Mouse (Mus musculus): ENCODE data around the gene Utrn. TPM values are rescaled to one million over a fixed set of nuclear protein-coding genes. Genes with fewer than 3 reads are reported as not detected.
A peak's percentile ranks its signal among the peaks of the same experiment; 100 is the strongest.

The Utrn gene
- total RNA-seq, 2 experiments from 2014 or later = 29.6 to 39.0 TPM

GRCm38 (mm10) chr10:12796510-12796840, 72.7 kb downstream of the Utrn start:
- no peak for DNase-seq

GRCm38 (mm10) chr10:12795796-12796509, 73.2 kb downstream of the Utrn start:
- DNase-seq = no peak

GRCm38 (mm10) chr10:12792049-12792448, 77.1 kb downstream of the Utrn start:
- no peak for DNase-seq

GRCm38 (mm10) chr10:12790881-12791280, 78.3 kb downstream of the Utrn start:
- DNase-seq = no peak

GRCm38 (mm10) chr10:12788529-12788928, 80.6 kb downstream of the Utrn start:
- no peak for DNase-seq

- DNase-seq = peak; percentile 44
Measured at GRCm38 (mm10) chr10:12787965-12788364, 81.2 kb downstream of the Utrn start.

GRCm38 (mm10) chr10:12785299-12785698, 83.9 kb downstream of the Utrn start:
- DNase-seq = no peak

GRCm38 (mm10) chr10:12781381-12781907, 87.7 kb downstream of the Utrn start:
- no peak for DNase-seq

GRCm38 (mm10) chr10:12773178-12773577, 96.0 kb downstream of the Utrn start:
- DNase-seq = no peak

- DNase-seq = no peak
Measured at GRCm38 (mm10) chr10:12771511-12771910, 97.7 kb downstream of the Utrn start.

- DNase-seq = no peak
Measured at GRCm38 (mm10) chr10:12762668-12763067, 106.5 kb downstream of the Utrn start.

GRCm38 (mm10) chr10:12758702-12758988, 110.5 kb downstream of the Utrn start:
- no peak for DNase-seq

- DNase-seq = peak; percentile 72
Measured at GRCm38 (mm10) chr10:12757943-12758701, 111.0 kb downstream of the Utrn start.

- no peak for DNase-seq
Measured at GRCm38 (mm10) chr10:12756692-12757091, 112.5 kb downstream of the Utrn start.

- DNase-seq = no peak
Measured at GRCm38 (mm10) chr10:12754911-12755310, 114.3 kb downstream of the Utrn start.

GRCm38 (mm10) chr10:12754166-12754565, 115.0 kb downstream of the Utrn start:
- no peak for DNase-seq

GRCm38 (mm10) chr10:12743717-12744116, 125.4 kb downstream of the Utrn start:
- no peak for DNase-seq

- DNase-seq = no peak
Measured at GRCm38 (mm10) chr10:12739302-12739987, 129.7 kb downstream of the Utrn start.

- no peak for DNase-seq
Measured at GRCm38 (mm10) chr10:12737926-12738325, 131.2 kb downstream of the Utrn start.

- peak; percentile 25 for DNase-seq
Measured at GRCm38 (mm10) chr10:12736861-12737835, 132.0 kb downstream of the Utrn start.

GRCm38 (mm10) chr10:12735695-12736094, 133.5 kb downstream of the Utrn start:
- DNase-seq = no peak

- DNase-seq = no peak
Measured at GRCm38 (mm10) chr10:12731459-12731858, 137.7 kb downstream of the Utrn start.

Measured in gastrocnemius, postnatal 25 days (tissue).